Mouse (Mus musculus) megakaryocyte, embryonic 14.5 days (primary cell): ENCODE data around the gene Rnf40. TPM values are rescaled to one million over a fixed set of nuclear protein-coding genes. Genes with fewer than 3 reads are reported as not detected.
A peak's percentile ranks its signal among the peaks of the same experiment; 100 is the strongest.
"Not testable (repeated sequence)": the region's sequence is repeated elsewhere in the genome, so short reads cannot be mapped to it uniquely, and the experiment has no call there.

Experiments used
- H3K27me3 ChIP-seq: replicated peaks from 2 replicates; pipeline ENCODE3; 2012; ENCODE audit warnings: inconsistent platforms
- H3K36me3 ChIP-seq: replicated peaks from 2 replicates; pipeline ENCODE3; 2012; ENCODE audit warnings: low read length, inconsistent platforms, mixed read lengths
- H3K4me1 ChIP-seq: 2 replicates; pipeline ENCODE4 v1.6.1; 2012; ENCODE audit warnings: inconsistent platforms
- H3K4me3 ChIP-seq: replicated peaks from 2 replicates; pipeline ENCODE3; 2012; ENCODE audit warnings: moderate library complexity, mild to moderate bottlenecking, inconsistent platforms
- H3K9me3 ChIP-seq: 2 replicates; pipeline ENCODE4 v1.6.1; 2012; ENCODE audit warnings: inconsistent platforms
- FLI1 ChIP-seq: IDR thresholded peaks from 2 replicates; pipeline ENCODE4 v1.6.1; 2012; ENCODE audit warnings: low read length, inconsistent platforms, mixed read lengths
- GATA1 ChIP-seq: IDR thresholded peaks from 3 replicates; pipeline ENCODE4 v1.6.1; 2012; ENCODE audit warnings: mixed read lengths, low read length, inconsistent platforms, borderline replicate concordance
- polyA plus RNA-seq: library from polyadenylated mRNA; stranded (reverse); fragments of >175 nt; gene quantifications from 2 replicates; pipeline ENCODE4 v1.2.3, GENCODE M21; 2012; ENCODE audit warnings: low replicate concordance; ENCODE audit not compliant: insufficient read depth

The Rnf40 gene
- polyA plus RNA-seq, 1 experiment = 20.8 TPM

GRCm38 (mm10) chr7:127616881-127617280 lies 28.3 kb downstream of the Rnf40 start:
- peaks cover 28% of the 10 kb centered on the region for H3K27me3 ChIP-seq
- peaks cover 2% of the 10 kb centered on the region; the same call in 1 of the 2 replicates for H3K9me3 ChIP-seq
- H3K36me3 ChIP-seq = peaks cover 12% of the 10 kb centered on the region
- H3K4me1 ChIP-seq = peaks cover 27% of the 10 kb centered on the region
- TF ChIP-seq FLI1 (no peak), GATA1 (no peak)
- H3K4me3 ChIP-seq = no peak overlapping the region

DNA sequence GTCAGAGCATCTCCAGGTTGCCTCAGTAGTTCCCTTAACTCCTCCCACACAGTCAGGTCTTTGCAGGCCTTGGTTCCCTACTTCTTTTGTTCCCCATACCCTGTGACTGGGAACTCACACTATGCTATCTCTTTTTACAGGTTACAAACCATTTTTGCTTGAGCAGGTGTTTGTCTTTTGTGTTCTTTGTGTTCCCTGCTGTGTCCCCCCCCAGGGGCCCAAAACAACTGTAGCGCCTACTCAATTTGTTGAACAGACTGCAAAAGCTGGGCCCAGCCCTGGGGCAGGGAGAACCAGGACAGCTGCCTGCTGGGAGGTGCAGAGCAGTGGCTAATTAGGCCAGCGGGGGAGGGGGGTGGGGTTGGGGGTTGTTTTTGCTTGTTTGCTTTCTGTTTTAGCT lies 29.4 kb downstream of the Rnf40 start:
- H3K4me1 ChIP-seq = peaks cover 27% of the 10 kb centered on the region
- H3K27me3 ChIP-seq = peaks cover 28% of the 10 kb centered on the region
- H3K4me3 ChIP-seq = no peak overlapping the region
- peaks cover 2% of the 10 kb centered on the region for H3K36me3 ChIP-seq
- H3K9me3 ChIP-seq = no peaks in the 10 kb centered on the region
- TF ChIP-seq FLI1 = no peak
- TF ChIP-seq GATA1 = no peak

DNA sequence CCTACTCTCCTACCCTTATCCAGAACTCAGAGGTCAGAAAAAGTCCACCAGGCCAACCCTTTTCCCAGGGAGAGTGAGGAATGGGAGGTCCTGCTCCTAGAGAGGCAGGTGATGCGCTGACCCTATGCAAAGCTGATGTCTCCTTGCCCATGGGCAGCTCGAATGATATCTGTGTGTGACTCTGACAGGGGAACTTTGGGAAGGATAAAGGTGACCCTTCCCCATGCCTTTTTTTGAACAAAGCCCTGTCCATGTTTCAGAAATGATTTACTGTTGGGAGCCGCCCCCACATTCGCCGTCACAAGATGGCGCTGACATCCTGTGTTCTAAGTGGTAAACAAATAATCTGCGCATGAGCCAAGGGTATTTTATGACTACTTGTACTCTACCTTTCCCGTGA lies 29.8 kb downstream of the Rnf40 start:
- peaks cover 25% of the 10 kb centered on the region for H3K27me3 ChIP-seq
- not testable (repeated sequence) for H3K9me3 ChIP-seq, H3K36me3 ChIP-seq, H3K4me3 ChIP-seq
- H3K4me1 ChIP-seq = peaks cover 27% of the 10 kb centered on the region

- TF ChIP-seq GATA1 (no peak), FLI1 (no peak)
- H3K4me3 ChIP-seq = no peak overlapping the region
- H3K36me3 ChIP-seq = no peaks in the 10 kb centered on the region
- H3K27me3 ChIP-seq = peaks cover 12% of the 10 kb centered on the region
- 0 out of 2 replicates have a peak, but pooled peaks cover 4% of the 10 kb centered on the region for H3K4me1 ChIP-seq
- peaks cover 4% of the 10 kb centered on the region for H3K9me3 ChIP-seq
These were observed 37.5 kb downstream of the Rnf40 start for GRCm38 (mm10) chr7:127626039-127626438.

- H3K9me3 ChIP-seq = peaks cover 8% of the 10 kb centered on the region
- H3K27me3 ChIP-seq = peaks cover 16% of the 10 kb centered on the region
- H3K4me1 ChIP-seq = 0 out of 2 replicates have a peak, but pooled peaks cover 4% of the 10 kb centered on the region
- H3K4me3 ChIP-seq = no peak overlapping the region
- no peak for TF ChIP-seq FLI1
- no peak for TF ChIP-seq GATA1
- H3K36me3 ChIP-seq = no peaks in the 10 kb centered on the region
These were observed 37.9 kb downstream of the Rnf40 start for GRCm38 (mm10) chr7:127626471-127626870.

DNA sequence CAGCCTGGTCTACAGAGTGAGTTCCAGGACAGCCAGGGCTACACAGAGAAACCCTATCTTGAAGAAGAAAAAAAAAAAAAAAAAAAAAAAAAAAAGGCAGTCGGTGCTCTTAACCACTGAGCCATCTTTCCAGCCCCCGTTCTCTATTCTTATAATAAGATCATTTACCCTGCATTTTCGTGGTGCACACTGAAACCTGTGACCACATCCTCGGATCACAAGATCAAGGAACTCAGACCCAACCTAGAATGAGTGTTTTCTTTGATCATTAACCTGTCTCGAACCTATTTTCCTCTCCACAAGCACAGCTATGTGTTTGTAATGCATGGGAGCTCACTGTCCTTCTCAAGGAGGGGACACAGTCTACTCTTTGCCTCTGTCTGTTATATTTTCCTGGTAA lies 40.1 kb downstream of the Rnf40 start:
- no peak overlapping the region for H3K4me3 ChIP-seq
- peaks cover 27% of the 10 kb centered on the region for H3K27me3 ChIP-seq
- no peak for TF ChIP-seq GATA1
- no peak for TF ChIP-seq FLI1
- 0 out of 2 replicates have a peak, but pooled peaks cover 4% of the 10 kb centered on the region for H3K4me1 ChIP-seq
- H3K36me3 ChIP-seq = no peaks in the 10 kb centered on the region
- H3K9me3 ChIP-seq = peaks cover 9% of the 10 kb centered on the region

DNA sequence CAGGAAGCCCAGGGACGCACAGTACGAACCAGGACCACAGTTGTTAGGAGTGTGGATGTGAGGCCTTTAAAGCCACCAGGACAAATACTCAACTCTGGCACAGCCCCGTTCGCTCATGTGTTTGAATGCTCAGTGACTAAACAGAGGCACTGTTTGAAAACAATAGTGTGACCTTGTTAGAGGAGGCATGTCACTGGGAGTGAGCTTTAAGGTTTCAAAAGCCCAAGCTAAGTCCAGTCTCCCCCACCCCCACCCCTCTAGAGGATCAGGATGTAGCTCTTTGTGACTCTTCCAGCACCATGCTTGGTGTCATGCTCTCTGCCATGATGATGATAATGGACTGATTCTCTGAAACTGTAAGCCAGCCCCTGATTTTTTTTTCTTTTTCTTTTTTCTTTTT lies 42.8 kb downstream of the Rnf40 start:
- H3K4me3 ChIP-seq = no peak overlapping the region
- 0 out of 2 replicates have a peak, but pooled peaks cover under 1% of the 10 kb centered on the region for H3K4me1 ChIP-seq
- H3K27me3 ChIP-seq = peaks cover 33% of the 10 kb centered on the region
- H3K36me3 ChIP-seq = no peaks in the 10 kb centered on the region
- peaks cover 4% of the 10 kb centered on the region; the same call in 1 of the 2 replicates for H3K9me3 ChIP-seq
- TF ChIP-seq GATA1 (no peak), FLI1 (no peak)

GRCm38 (mm10) chr7:127636963-127637362 lies 48.4 kb downstream of the Rnf40 start:
- H3K9me3 ChIP-seq = no peaks in the 10 kb centered on the region
- peak overlapping the region; percentile 64 for H3K4me3 ChIP-seq
- H3K4me1 ChIP-seq = peaks cover 5% of the 10 kb centered on the region; the same call in 1 of the 2 replicates
- peaks cover 45% of the 10 kb centered on the region for H3K27me3 ChIP-seq
- TF ChIP-seq FLI1 (no peak), GATA1 (no peak)
- H3K36me3 ChIP-seq = no peaks in the 10 kb centered on the region

GRCm38 (mm10) chr7:127641260-127641659 lies 52.7 kb downstream of the Rnf40 start:
- no peaks in the 10 kb centered on the region for H3K36me3 ChIP-seq
- peaks cover 47% of the 10 kb centered on the region for H3K27me3 ChIP-seq
- H3K4me1 ChIP-seq = peaks cover 5% of the 10 kb centered on the region; the same call in 1 of the 2 replicates
- no peak overlapping the region for H3K4me3 ChIP-seq
- H3K9me3 ChIP-seq = peaks cover 8% of the 10 kb centered on the region
- TF ChIP-seq FLI1 = no peak
- no peak for TF ChIP-seq GATA1

DNA sequence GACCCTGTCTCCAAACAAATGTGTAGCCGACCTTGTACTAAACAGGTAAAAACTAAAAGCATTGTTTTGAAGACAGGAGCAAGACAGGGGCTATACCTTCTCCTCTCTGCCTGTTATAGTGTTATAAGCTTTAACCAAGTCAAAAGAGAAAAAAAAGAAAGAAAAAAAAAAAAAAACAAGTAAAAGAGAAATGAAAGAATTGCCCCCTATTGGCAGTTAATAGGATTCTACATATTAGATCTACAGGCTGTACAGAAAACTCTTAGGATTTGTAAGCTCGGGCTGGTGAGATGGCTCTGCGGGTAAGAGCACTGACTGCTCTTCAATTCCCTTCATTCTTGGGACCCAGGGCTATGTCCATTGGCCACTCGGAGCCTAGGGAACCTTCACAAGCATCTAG lies 53.7 kb downstream of the Rnf40 start:
- TF ChIP-seq GATA1 (no peak), FLI1 (no peak)
- Histone ChIP-seq H3K27me3 (peaks cover 38% of the 10 kb centered on the region), H3K4me3 (no peak overlapping the region), H3K36me3 (no peaks in the 10 kb centered on the region), H3K4me1 (no peaks in the 10 kb centered on the region; the same call in 1 of the 2 replicates), H3K9me3 (peaks cover 8% of the 10 kb centered on the region)

GRCm38 (mm10) chr7:127646363-127646762 lies 57.8 kb downstream of the Rnf40 start:
- Histone ChIP-seq H3K36me3 (no peaks in the 10 kb centered on the region), H3K9me3 (peaks cover 8% of the 10 kb centered on the region), H3K27me3 (peaks cover 36% of the 10 kb centered on the region), H3K4me3 (no peak overlapping the region), H3K4me1 (no peaks in the 10 kb centered on the region)
- no peak for TF ChIP-seq FLI1
- TF ChIP-seq GATA1 = no peak

DNA sequence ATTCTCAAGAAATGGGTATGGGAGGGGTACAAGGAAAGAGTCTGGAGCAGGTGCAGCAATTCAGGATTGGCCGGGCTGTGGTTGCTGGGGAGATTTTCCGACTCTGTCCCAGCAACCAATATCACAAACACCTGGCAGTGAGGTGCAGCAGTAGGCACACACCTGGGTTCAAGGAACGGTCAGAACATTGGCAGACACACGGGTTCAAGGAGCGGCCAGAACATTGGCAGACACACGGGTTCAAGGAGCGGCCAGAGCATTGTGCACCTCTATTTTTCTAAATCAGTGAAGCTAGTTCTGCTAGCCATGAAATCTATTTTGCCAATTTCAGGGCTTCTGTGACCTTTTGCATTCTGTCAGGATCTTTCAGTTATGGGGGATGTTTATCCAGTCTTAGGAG lies 59.0 kb downstream of the Rnf40 start:
- not testable (repeated sequence) for H3K9me3 ChIP-seq, H3K4me1 ChIP-seq, H3K36me3 ChIP-seq, H3K4me3 ChIP-seq
- H3K27me3 ChIP-seq = peaks cover 39% of the 10 kb centered on the region
